Mouse (Mus musculus) layer of hippocampus, adult 11-12 months (tissue): ENCODE data around the gene a.
A peak's percentile ranks its signal among the peaks of the same experiment; 100 is the strongest.
"Not testable (repeated sequence)": the region's sequence is repeated elsewhere in the genome, so short reads cannot be mapped to it uniquely, and the experiment has no call there.

ENCODE experiments used
- DNase-seq: peaks from one replicate; pipeline ENCODE4 v3.0.0; 2022; ENCODE audit warnings: low spot score

The a gene

DNA sequence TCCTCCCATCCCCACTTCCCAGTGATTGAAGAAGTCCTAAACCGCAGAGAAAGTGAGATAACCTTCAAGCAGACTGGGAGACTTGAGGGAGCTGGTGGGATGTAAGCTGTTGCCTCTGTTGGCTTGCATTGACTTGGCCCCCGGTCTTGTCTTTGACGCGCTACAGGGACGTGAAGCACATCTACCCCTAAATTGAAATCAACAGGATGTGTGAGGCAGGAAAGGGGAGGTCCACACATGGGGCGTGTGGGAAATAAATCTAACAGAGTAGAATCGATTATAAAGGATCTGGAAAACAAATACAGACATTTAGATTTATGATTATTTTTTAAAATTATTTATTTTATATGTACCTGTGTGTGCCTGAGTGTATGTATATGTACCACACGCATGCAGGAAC is 200.2 kb downstream of the a start:
- DNase-seq: no peak

GRCm38 (mm10) chr2:154992083-154992482 is 200.9 kb downstream of the a start:
- DNase-seq: no peak

DNA sequence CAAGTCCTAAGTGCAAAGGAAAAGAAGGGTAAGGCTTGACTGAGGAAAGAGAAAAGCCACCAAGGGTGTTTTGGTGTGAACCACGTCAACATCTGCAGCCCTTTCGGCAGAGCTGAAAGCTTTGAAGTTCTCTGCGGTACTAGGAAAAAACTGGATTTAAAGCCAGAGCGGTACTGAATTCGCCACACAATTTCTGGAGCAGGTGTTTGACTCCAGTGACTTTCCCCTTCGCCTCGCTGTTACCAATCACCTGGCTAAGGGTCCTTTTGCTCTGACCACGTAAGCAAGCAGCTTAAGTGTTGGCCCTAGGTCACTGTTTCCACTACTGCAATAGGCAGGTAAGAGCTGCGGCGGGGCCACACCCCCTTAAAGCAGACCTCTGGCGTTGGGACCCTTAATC is 214.3 kb downstream of the a start:
- DNase-seq: no peak

DNA sequence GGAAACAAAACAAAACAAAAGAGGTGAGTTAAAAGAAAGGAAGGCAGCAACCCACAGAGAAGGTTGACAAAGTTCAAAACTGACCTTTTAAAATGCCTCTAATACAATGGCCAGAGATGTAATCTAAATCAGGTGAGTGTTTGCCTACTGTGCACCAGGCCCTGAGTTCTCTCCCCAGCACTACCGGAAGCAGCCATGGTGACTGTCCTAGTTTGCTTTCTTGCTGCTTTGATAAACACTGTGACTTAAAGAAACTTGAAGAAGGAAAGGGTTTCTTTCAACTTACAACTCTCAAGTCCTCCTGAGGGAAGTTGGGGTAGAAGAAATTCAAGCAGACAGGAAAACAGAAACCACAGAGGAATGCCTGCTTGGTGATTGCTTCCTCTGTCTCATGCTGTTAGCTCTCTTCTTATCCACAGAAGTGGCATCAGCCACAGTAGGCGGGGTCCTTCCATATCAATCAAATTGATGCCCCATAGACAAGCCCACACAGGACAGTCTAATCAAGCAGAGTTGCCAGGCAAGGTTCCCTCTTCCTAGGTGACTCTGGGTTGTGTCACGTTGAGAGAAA is 220.0 kb downstream of the a start:
- DNase-seq: no peak

GRCm38 (mm10) chr2:155012991-155013390 is 221.8 kb downstream of the a start:
- peak; percentile 23 for DNase-seq

GRCm38 (mm10) chr2:155016751-155017150 is 225.5 kb downstream of the a start:
- DNase-seq: not testable (repeated sequence)

- DNase-seq: not testable (repeated sequence)
Measured at GRCm38 (mm10) chr2:155018251-155018755, 227.1 kb downstream of the a start, which contains the start of gene Gm14226. Gene Gm14226 (plus strand): TSS chr2:155018266.

GRCm38 (mm10) chr2:155018762-155019641 is 227.8 kb downstream of the a start:
- DNase-seq: peak; percentile 41

DNA sequence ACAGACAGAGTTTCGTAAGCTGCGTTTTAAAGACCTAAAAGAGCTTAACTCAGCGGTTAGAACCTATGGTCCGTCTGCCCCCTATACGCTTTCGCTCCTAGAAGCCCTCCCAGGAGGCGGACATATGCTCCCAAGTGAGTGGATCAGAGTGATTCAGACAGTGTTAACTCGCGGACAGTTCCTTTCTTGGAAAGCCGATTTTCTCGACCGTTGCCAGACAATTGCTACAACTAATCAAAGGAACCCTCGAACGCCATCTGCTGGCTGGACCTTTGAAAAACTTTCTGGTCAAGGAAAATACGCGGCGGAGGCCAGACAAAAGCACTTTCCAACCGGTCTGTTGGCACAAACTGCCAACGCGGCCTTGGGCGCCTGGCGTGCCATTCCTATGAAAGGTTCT is 228.5 kb downstream of the a start:
- DNase-seq: peak; percentile 91

- DNase-seq: not testable (repeated sequence)
Measured at GRCm38 (mm10) chr2:155020247-155020826, 229.1 kb downstream of the a start.

DNA sequence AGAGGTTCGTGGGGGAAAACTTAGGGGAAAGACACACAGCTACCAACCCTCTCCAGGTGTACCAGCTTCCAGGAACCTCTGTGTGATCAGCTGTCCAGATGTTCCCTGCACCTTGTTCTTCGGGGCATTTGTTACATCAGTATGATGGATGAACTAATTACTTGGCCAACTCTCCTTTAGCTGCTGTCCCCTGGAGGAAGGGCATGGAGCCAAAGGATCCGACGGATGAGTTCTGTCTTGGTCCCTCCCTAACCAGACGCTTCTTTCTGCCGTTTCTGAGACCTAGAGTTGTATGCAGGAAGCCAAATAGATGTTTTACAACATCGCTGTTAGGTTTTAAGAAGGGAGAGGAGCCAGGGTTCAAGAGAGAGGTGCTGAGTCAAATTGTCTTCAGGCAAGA is 239.6 kb downstream of the a start:
- no peak for DNase-seq

DNA sequence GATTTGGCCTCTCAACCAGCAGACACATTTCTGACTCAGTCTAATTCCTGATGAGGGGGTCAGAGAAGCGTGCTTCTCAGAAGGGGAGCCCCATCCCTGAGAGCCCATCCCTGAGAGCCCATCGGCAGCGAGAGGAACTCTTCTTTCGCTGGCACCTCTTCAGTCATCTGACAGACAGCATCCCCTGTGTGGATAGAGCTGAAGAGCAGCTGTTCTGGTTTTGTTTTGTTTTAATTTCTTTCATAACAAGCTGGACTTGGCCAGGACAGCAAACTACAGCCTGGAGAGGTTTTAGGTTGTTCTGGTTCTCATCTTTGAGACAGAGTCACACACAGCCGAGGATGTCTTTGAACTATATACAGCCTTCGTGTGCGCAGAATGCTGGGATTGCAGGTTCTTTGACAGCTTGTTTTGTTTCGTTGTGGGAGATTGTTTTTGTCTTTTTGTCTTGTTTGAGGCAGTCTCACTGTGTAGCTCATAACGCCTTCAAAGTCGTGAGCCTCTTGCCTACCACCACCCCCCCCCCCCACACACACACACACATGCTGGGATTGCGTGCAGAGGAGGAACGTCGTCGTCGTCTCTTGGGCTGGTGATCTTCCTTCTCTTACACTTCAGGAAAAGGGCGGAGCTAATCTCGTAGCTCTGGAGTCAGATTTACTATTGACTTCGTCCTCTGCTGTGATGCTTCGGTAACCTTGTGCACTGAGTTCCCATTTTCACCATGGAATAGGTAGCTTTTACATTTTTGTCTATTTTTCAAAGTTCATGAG is 241.9 kb downstream of the a start:
- no peak for DNase-seq

- DNase-seq: no peak
Measured at GRCm38 (mm10) chr2:155039956-155040355, 248.8 kb downstream of the a start.

- DNase-seq: no peak
Measured at GRCm38 (mm10) chr2:155044542-155044941, 253.3 kb downstream of the a start.

DNA sequence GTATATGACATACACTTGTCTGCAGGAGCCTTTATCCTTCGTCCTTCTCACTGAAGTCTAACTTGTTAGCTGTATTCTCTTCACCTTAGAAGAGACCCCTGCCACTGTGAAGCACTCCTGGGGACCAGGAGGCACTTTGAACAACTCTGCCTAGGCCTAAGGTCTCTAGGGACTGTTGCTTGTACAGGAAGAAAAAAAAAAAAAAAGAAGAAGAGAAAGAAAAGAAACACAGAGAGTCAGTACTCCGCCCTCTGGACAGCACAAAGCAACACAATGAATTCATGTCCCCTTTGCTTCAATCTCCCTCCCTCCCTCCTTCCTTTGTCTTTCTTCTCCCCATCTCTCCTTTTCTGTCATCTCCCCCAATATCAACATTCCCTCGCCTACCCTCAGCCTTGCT is 253.9 kb downstream of the a start:
- DNase-seq: no peak

DNA sequence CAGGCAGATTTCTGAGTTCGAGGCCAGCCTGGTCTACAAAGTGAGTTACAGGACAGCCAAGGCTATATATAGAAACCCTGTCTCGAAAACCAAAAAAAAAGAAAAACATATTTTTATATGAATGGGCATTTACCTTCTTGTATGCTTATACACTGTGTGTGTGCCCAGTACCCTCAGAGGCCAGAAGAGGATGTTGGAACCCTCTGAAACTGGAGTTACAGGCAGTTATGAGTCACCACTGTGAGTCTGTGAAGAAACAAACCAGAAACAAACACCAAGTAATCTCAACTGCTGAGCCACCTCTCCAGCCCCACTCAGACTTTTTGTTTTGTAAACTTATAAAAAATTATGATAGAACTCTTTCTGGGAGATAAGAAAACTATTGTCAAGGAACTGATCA is 255.6 kb downstream of the a start:
- DNase-seq: no peak

DNA sequence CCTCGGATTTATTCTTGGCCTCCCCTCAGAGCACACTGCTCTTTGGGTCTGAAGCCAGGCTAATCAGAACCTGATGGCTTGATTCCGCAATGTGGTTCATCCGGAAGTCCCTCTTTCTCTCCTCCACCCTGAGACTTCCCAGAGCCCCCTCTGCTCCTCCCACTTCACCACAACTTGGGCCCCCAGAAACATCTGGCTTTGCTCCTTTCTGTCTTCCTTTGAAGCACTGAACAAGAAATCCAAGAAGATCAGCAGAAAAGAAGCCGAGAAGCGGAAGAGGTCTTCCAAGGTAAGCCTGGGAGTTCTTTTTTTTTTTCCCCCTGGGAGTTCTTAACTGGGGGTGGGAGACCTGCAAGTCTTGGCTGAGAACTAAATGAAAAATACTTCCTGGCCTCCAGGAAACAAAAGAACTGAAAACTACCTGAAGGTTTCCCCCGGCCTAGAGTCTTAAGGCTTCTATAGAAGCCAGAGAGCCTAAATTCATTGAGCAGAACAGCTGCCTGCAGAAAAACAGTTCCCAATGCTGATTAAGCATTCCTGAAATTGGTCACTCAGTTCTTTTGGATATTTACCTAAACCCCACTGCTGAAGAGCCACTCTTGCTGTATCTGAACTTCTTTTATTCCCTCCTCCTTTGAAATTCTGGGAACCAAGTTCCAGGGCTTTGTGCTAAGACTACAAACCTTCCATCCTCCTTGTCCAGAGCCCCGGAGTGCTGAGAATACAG is 256.4 kb downstream of the a start:
- no peak for DNase-seq

- DNase-seq: no peak
Measured at GRCm38 (mm10) chr2:155050108-155050503, 258.9 kb downstream of the a start.

DNA sequence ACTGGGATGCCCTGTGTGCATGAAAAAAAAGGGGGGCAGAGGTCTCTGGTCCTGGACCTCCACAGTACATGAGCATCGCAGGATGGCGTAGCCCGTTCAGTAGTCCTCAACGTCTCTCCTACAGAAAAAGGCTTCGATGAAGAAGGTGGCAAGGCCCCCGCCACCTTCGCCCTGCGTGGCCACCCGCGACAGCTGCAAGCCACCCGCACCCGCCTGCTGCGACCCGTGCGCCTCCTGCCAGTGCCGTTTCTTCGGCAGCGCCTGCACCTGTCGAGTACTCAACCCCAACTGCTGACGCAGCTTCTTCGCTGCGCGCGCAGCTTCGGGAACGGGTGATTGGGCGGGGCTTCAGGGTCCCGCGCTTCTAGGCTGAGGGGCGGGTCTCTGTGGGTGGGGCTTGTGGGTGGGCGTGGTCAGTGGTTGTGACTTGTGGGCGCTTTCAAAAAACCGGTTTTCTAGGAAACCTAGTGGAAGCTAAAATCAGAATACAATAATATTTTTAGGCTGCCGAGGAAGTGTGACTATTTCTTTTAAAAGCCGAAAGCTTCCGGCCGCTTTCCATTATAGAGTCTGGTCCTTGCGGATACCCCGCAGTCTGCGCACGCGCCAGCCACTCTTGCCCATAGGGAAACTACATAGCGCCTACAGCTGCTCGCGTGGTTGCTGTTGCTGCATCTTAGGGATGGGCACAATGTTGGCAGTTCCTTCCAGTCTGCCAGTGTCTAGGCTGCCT is 259.5 kb downstream of the a start:
- DNase-seq: peak; percentile 93

DNA sequence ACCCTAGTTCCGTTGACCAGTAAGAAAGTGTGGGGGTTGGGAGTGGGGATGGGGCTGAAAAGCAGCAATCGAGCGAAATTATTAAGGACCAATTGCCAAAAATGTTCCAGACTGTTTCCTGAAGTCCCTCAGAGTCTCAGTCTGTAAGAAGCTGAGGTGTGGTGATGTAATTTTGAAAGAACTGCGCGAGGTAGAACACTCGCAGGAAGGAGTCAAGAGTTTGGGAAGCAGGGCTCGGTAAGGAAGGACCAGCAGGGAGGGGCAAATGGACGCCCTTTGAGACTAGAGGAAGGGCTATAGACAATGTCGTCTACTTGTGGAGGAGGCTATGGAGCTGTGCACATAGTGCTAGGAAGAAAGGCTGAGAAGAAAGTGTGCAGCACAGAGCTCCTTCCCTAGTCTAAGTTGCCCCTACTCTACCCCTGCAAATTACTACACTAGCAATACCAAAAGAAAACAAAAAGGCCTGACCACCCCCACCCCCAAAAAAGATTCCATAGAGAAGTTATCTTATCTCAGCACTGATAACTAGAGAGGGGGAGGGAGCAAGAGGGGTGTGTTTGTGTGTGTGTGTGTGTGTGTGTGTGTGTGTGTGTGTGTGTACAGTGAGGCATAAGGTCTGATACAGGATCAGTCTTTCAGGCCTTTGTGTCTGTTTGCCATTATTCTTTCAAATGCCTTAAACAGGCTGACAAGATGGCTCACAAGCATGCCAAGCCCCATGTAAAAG is 260.6 kb downstream of the a start:
- DNase-seq: no peak
